Mouse (Mus musculus) lung, embryonic 15.5 days (tissue): ENCODE results near the gene Fmnl2. TPM values are rescaled to one million over a fixed set of nuclear protein-coding genes. Genes with fewer than 3 reads are reported as not detected.

Experiments used
- ATAC-seq: fragments of 200-750 bp; cut with Nextera tagmentation; 2 replicates; pipeline ENCODE4 v1.8.0; 2017; ENCODE audit warnings: moderate number of reproducible peaks, borderline replicate concordance; ENCODE audit not compliant: low FRiP score, low TSS enrichment; ENCODE audit errors: extremely low read depth
- H3K27ac ChIP-seq: fragments of 300-500 bp; sonication (generic); 2 replicates; pipeline ENCODE4 v1.5.1; 2015; ENCODE audit warnings: moderate library complexity, mild to moderate bottlenecking, inconsistent platforms
- H3K27me3 ChIP-seq: fragments of 300-500 bp; sonication (generic); 2 replicates; pipeline ENCODE4 v1.6.1; 2015; ENCODE audit warnings: inconsistent platforms
- H3K36me3 ChIP-seq: fragments of 300-500 bp; sonication (generic); 2 replicates; pipeline ENCODE4 v1.6.1; 2015; ENCODE audit warnings: inconsistent platforms
- H3K4me1 ChIP-seq: fragments of 300-500 bp; sonication (generic); 2 replicates; pipeline ENCODE4 v1.6.1; 2015; ENCODE audit warnings: inconsistent platforms
- H3K4me2 ChIP-seq: fragments of 300-500 bp; sonication (generic); 2 replicates; pipeline ENCODE4 v1.6.1; 2015; ENCODE audit warnings: inconsistent platforms, mild to moderate bottlenecking, moderate library complexity
- H3K4me3 ChIP-seq: fragments of 300-500 bp; sonication (generic); 2 replicates; pipeline ENCODE4 v1.5.1; 2015; ENCODE audit warnings: mild to moderate bottlenecking, inconsistent platforms
- H3K9ac ChIP-seq: fragments of 300-500 bp; sonication (generic); 2 replicates; pipeline ENCODE4 v1.6.1; 2015; ENCODE audit warnings: inconsistent platforms
- H3K9me3 ChIP-seq: fragments of 300-500 bp; sonication (generic); 2 replicates; pipeline ENCODE4 v1.6.1; 2016; ENCODE audit warnings: inconsistent platforms
- WGBS: fragments of 180-500 bp; shearing (Covaris S2); methylation state at CpG from one replicate; pipeline ENCODE4 v1.1.7; 2015; 5-methylcytosine and 5-hydroxymethylcytosine counted together
- polyA plus RNA-seq: library from polyadenylated mRNA; unstranded; fragments of >200 nt; fragmentation: Nextera tagmentation; extraction: Ambion mirVana; gene quantifications from 2 replicates; pipeline ENCODE4 v1.2.1, GENCODE M21; 2015

The Fmnl2 gene
- polyA plus RNA-seq, 1 experiment from 2014 or later = 3.7 TPM

DNA sequence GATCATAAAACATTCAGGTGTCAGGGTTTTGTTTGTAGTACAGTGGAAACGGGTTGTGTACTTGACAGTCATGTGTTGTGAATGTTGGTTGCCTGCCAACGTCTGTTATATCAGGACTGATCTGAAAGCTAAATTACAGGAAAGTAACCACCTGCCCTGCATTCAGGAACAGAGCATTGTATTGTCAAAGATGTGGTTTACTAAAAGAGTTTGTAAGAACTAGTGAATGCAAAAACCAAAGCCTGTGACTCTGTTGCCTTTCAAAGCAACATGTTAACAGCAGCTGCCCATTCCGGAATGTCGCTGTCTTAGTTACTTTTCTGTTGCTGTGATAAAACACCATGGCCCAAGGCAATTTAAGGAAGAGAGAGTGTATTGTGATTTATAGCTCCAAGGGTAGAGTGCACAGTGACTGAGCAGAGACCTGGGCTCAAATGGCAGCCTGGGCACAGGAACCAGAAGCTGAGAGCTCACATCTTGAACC, 121.7 kb downstream of the Fmnl2 start:
- ATAC-seq = no peak
- no peak overlapping the region for H3K27ac ChIP-seq
- no peak overlapping the region for H3K9ac ChIP-seq
- no peaks in the 10 kb centered on the region for H3K9me3 ChIP-seq
- no peaks in the 10 kb centered on the region for H3K27me3 ChIP-seq
- no peak overlapping the region for H3K4me2 ChIP-seq
- WGBS = 41% methylated on average over 4 of the region's 4 CpGs
- H3K4me3 ChIP-seq = no peak overlapping the region
- peaks cover 20% of the 10 kb centered on the region for H3K4me1 ChIP-seq
- H3K36me3 ChIP-seq = no peaks in the 10 kb centered on the region

DNA sequence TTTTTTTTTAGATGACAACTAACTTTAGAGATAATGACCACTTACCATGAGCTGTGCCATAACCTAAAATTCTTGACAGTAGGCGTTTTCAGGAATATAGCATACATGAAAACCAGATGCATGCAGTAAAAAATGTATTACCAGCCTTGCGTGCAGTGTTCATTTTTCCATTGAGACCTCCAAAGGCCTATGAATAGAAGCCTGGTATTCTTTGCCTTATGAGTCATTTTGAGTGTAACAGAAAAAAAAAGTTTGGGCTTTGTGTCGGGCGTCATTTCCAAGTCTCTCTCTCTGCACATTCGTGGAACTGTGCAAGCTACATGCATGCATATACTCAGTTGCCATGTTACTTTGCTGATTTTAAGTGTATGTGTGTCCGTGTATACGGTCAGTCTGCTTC, 123.5 kb downstream of the Fmnl2 start:
- 80% methylated on average over 7 of the region's 7 CpGs for WGBS
- H3K36me3 ChIP-seq = no peaks in the 10 kb centered on the region
- peaks cover 26% of the 10 kb centered on the region for H3K4me1 ChIP-seq
- no peaks in the 10 kb centered on the region for H3K9me3 ChIP-seq
- H3K27ac ChIP-seq = no peak overlapping the region
- H3K9ac ChIP-seq = no peak overlapping the region
- H3K27me3 ChIP-seq = no peaks in the 10 kb centered on the region
- no peak overlapping the region for H3K4me2 ChIP-seq
- ATAC-seq = no peak
- H3K4me3 ChIP-seq = no peak overlapping the region

DNA sequence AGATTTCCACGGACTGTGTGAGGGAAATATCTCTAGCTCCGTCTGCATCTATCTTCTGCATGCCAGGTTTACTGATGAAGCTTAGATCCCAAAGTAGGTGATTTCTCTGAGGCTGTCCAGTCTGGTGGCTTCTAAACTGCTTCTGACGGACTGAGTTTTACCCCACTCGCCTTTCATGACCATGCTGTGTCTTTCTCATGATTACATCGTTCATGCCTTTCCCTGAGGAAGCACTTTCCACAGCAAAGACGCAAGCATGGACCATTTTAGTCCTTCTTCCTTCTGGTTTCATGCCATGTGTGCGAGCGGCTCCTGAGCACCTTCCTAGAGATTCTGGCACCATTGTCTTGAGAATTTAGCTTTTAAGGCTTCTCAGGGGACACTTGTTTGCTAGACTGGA, 123.9 kb downstream of the Fmnl2 start:
- 88% methylated on average over 8 of the region's 8 CpGs for WGBS
- Histone ChIP-seq H3K27ac (no peak overlapping the region), H3K4me1 (peaks cover 26% of the 10 kb centered on the region)

GRCm38 (mm10) chr2:52982502-52982901, 124.8 kb downstream of the Fmnl2 start:
- Histone ChIP-seq H3K27ac (no peak overlapping the region), H3K27me3 (no peaks in the 10 kb centered on the region), H3K4me1 (peaks cover 31% of the 10 kb centered on the region), H3K36me3 (no peaks in the 10 kb centered on the region), H3K4me3 (no peak overlapping the region), H3K9ac (no peak overlapping the region), H3K4me2 (no peak overlapping the region), H3K9me3 (no peaks in the 10 kb centered on the region)
- WGBS = 87% methylated on average over 3 of the region's 3 CpGs
- ATAC-seq = no peak

More for the DNA sequence above, 123.9 kb downstream of the Fmnl2 start:
- no peak for ATAC-seq
- Histone ChIP-seq H3K9me3 (no peaks in the 10 kb centered on the region), H3K9ac (no peak overlapping the region), H3K4me3 (no peak overlapping the region), H3K36me3 (no peaks in the 10 kb centered on the region), H3K27me3 (no peaks in the 10 kb centered on the region), H3K4me2 (no peak overlapping the region)

GRCm38 (mm10) chr2:52984556-52984955, 126.9 kb downstream of the Fmnl2 start:
- Histone ChIP-seq H3K4me1 (peaks cover 32% of the 10 kb centered on the region), H3K36me3 (no peaks in the 10 kb centered on the region), H3K9me3 (no peaks in the 10 kb centered on the region), H3K27me3 (no peaks in the 10 kb centered on the region), H3K4me2 (no peak overlapping the region), H3K27ac (no peak overlapping the region), H3K9ac (no peak overlapping the region), H3K4me3 (no peak overlapping the region)
- WGBS = 100% methylated on average over 1 of the region's 1 CpGs
- ATAC-seq = no peak

DNA sequence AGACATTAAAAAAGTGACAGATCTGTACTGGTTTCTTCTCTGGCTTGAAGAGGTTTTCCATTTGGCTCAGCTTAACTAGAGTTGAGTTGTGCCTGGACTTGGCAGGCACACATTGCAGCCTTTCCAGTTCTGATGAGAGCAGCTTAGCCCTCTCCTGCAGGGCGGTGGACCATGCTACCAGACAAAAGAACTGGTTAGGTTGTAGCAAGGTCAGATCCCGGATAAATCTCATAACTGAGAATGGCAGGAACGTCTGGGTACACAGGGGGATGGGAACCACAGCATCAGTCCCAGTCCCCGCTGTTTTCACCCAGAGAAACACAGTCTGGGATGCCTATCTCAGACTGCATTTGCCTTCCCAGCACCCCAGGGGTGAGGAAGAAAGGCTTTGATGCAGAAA, 127.5 kb downstream of the Fmnl2 start:
- no peak for ATAC-seq
- Histone ChIP-seq H3K27ac (no peak overlapping the region), H3K4me3 (no peak overlapping the region), H3K4me2 (no peak overlapping the region), H3K36me3 (no peaks in the 10 kb centered on the region), H3K27me3 (no peaks in the 10 kb centered on the region), H3K9me3 (no peaks in the 10 kb centered on the region), H3K4me1 (peaks cover 26% of the 10 kb centered on the region), H3K9ac (no peak overlapping the region)
- 47% methylated on average over 4 of the region's 4 CpGs for WGBS

DNA sequence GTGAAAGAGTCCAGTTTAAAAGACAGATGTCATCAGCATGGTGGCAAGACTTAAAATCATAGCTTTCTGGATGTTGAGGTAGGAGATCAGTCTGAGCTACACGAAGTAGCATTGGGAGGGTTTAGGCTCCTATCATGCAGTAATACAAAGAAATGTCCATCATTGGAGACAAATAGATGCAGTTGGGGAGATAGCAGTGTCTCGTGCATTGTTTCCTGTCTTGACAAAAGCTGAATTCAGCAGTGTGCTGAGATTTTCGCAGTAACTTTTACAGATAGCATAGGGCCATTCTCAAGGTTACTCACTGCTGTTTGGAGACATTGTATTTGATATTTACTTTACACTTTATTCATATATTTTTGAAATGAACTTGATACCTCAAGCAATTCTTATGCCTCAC, 128.7 kb downstream of the Fmnl2 start:
- no peak for ATAC-seq
- WGBS = 68% methylated on average over 3 of the region's 3 CpGs
- no peaks in the 10 kb centered on the region for H3K27me3 ChIP-seq

DNA sequence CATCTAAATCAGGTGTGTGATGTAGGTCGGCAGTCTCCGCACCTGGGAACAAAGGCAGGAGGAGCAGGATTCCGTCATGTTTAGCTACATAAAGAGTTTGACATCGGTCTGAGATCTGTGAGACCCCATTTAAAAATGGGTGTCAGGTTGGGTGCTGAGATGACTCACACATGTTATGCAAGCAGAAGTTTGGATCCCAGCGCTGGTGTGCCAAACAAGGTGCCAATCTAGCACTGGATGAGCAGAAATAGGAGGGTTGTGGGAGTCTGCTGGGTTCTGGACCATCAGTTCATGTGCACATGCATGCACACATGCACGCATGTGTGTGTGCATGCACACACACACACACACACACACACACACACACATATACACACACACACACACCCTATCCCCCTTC, 129.4 kb downstream of the Fmnl2 start:
- H3K4me3 ChIP-seq = no peak overlapping the region
- 83% methylated on average over 6 of the region's 6 CpGs for WGBS
- ATAC-seq = no peak
- H3K27ac ChIP-seq = no peak overlapping the region
- H3K36me3 ChIP-seq = no peaks in the 10 kb centered on the region
- no peak overlapping the region for H3K9ac ChIP-seq
- no peak overlapping the region for H3K4me2 ChIP-seq
- H3K4me1 ChIP-seq = peaks cover 33% of the 10 kb centered on the region
- no peaks in the 10 kb centered on the region for H3K9me3 ChIP-seq
- no peaks in the 10 kb centered on the region for H3K27me3 ChIP-seq

More for the DNA sequence above, 128.7 kb downstream of the Fmnl2 start:
- no peaks in the 10 kb centered on the region for H3K9me3 ChIP-seq
- no peaks in the 10 kb centered on the region for H3K36me3 ChIP-seq
- no peak overlapping the region for H3K4me2 ChIP-seq
- H3K4me1 ChIP-seq = peaks cover 27% of the 10 kb centered on the region
- H3K4me3 ChIP-seq = no peak overlapping the region
- no peak overlapping the region for H3K9ac ChIP-seq
- H3K27ac ChIP-seq = no peak overlapping the region

DNA sequence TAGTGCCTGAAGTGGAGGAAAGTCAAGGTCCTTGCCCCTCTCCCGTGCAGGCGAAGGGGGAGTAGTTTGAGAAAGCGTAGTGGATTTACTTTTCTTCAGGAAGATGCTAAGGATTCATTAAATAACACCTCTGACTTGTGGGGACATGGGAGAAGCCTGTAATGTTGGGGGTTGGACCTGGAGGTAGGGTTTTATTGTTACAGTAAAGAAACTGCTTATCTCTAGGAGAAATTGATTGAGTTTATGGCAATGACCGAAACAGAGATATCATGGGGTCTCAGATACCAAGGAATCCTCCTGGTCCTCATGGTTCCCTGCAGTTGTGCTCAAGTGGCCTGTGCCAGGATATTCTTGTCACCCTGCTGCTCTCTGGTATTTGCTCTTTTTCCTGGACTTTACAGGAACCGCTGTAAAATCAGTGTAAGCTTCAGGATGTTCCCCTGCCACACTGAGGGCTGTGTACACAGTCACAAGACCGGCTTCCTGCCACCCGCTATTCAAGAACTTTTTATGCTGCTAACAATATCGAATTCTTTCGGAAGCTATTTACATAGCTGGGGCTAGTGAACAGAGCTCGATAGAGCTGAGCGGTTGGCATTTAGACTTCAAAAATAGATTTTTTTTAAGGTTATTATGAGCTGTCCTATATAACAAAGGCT, 130.1 kb downstream of the Fmnl2 start:
- ATAC-seq = peak; percentile 46; the same call in 1 of the 2 replicates
- no peak overlapping the region for H3K4me3 ChIP-seq
- no peaks in the 10 kb centered on the region for H3K9me3 ChIP-seq
- H3K4me2 ChIP-seq = 0 out of 2 replicates have a peak overlapping the region, but pooled peaks have one; percentile 22
- H3K36me3 ChIP-seq = no peaks in the 10 kb centered on the region
- H3K27me3 ChIP-seq = no peaks in the 10 kb centered on the region
- peak overlapping the region; percentile 51; the same call in 1 of the 2 replicates for H3K27ac ChIP-seq
- WGBS = 33% methylated on average over 11 of the region's 11 CpGs
- peaks cover 33% of the 10 kb centered on the region for H3K4me1 ChIP-seq
- H3K9ac ChIP-seq = no peak overlapping the region

DNA sequence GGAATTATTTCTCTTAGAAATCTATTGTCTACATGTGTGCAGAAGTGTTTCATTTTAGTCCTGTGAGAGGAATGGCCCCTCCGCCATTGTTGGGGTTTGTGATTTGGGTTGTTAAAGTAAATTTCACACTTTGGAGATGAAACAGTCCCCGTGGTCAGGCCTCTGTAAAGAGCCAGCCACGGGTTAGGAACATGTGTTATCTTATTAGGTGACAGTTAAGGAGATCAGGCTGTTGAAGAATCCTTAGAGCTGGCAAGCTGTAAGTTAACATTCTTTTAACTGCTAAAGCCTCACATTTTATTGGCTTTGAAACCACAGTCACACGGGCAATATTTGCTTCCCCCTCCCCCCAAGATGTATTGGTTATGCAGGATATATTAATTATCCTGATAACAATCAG, 131.7 kb downstream of the Fmnl2 start:
- Histone ChIP-seq H3K9ac (no peak overlapping the region), H3K27me3 (no peaks in the 10 kb centered on the region), H3K9me3 (no peaks in the 10 kb centered on the region), H3K4me3 (no peak overlapping the region), H3K4me2 (no peak overlapping the region), H3K36me3 (no peaks in the 10 kb centered on the region), H3K4me1 (peaks cover 33% of the 10 kb centered on the region), H3K27ac (no peak overlapping the region)
- no peak; the same call in 1 of the 2 replicates for ATAC-seq
- WGBS = 30% methylated on average over 4 of the region's 4 CpGs

- peak overlapping the region; percentile 24 for H3K4me2 ChIP-seq
- no peak overlapping the region for H3K4me3 ChIP-seq
- H3K4me1 ChIP-seq = peaks cover 27% of the 10 kb centered on the region
- WGBS = 30% methylated on average over 9 of the region's 9 CpGs
- H3K27me3 ChIP-seq = no peaks in the 10 kb centered on the region
- H3K36me3 ChIP-seq = no peaks in the 10 kb centered on the region
- H3K9ac ChIP-seq = no peak overlapping the region
- H3K9me3 ChIP-seq = no peaks in the 10 kb centered on the region
- peak; percentile 55; the same call in 1 of the 2 replicates for ATAC-seq
- peak overlapping the region; percentile 57 for H3K27ac ChIP-seq
Measured at GRCm38 (mm10) chr2:52990874-52991687, 133.4 kb downstream of the Fmnl2 start.

- Histone ChIP-seq H3K9ac (no peak overlapping the region), H3K4me2 (peak overlapping the region; percentile 24), H3K36me3 (no peaks in the 10 kb centered on the region), H3K27ac (peak overlapping the region; percentile 57), H3K27me3 (no peaks in the 10 kb centered on the region), H3K9me3 (no peaks in the 10 kb centered on the region), H3K4me1 (peaks cover 27% of the 10 kb centered on the region), H3K4me3 (no peak overlapping the region)
- peak; percentile 64; the same call in 1 of the 2 replicates for ATAC-seq
- 37% methylated on average over 5 of the region's 5 CpGs for WGBS
Measured at GRCm38 (mm10) chr2:52991688-52992194, 134.1 kb downstream of the Fmnl2 start.
